Mouse (Mus musculus): Measurements from ENCODE around the gene Astn2. TPM values are rescaled to one million over a fixed set of nuclear protein-coding genes. Genes with fewer than 3 reads are reported as not detected.
A peak's percentile ranks its signal among the peaks of the same experiment; 100 is the strongest.

The Astn2 gene
- polyA plus RNA-seq, 1 experiment: not detected

GRCm38 (mm10) chr4:66242683-66243082 lies 161.7 kb downstream of the Astn2 start:
- H3K27me3 ChIP-seq (ENCODE audit: control insufficient read depth, insufficient read depth, insufficient read length): no peaks in the 10 kb centered on the region
- H3K4me2 ChIP-seq (ENCODE audit: low read depth): no peak overlapping the region
- H3ac ChIP-seq (ENCODE audit: control insufficient read depth, insufficient read length): no peak overlapping the region
- H3K36me3 ChIP-seq (ENCODE audit: control insufficient read depth, insufficient read depth): no peaks in the 10 kb centered on the region
- TF ChIP-seq MYOD1 (IDR thresholded peaks at IDR 0.05; ENCODE audit: control insufficient read depth in 1 of 3, insufficient read length in 2 of 3, low read depth in 2 of 3) (no peak), TCF12 (IDR thresholded peaks at IDR 0.05; ENCODE audit: insufficient read depth, poor library complexity, severe bottlenecking) (no peak), REST (IDR thresholded peaks at IDR 0.05; ENCODE audit: insufficient read depth, insufficient read length) (no peak), SRF (IDR thresholded peaks at IDR 0.05; ENCODE audit: control insufficient read depth, insufficient read length, low read depth) (no peak), TCF3 (IDR thresholded peaks at IDR 0.05; ENCODE audit: insufficient read length, low read depth) (no peak), CEBPB (IDR thresholded peaks at IDR 0.05; ENCODE audit: insufficient read depth, poor library complexity, severe bottlenecking) (no peak), POLR2A (IDR thresholded peaks at IDR 0.05; ENCODE audit: insufficient read length, low read depth) (no peak), USF1 (IDR thresholded peaks at IDR 0.05; ENCODE audit: low read depth) (no peak), MYOG (IDR thresholded peaks at IDR 0.05; ENCODE audit: control insufficient read depth in 1 of 3, insufficient read depth in 1 of 3, insufficient read length in 2 of 3, low read depth in 2 of 3) (no peak), POLR2AphosphoS2 (IDR thresholded peaks at IDR 0.05; ENCODE audit: insufficient read length, low read depth) (no peak), E2F4 (IDR thresholded peaks at IDR 0.05; ENCODE audit: insufficient read depth) (no peak), MAX (IDR thresholded peaks at IDR 0.05; ENCODE audit: low read depth) (no peak)
- no peak overlapping the region for H3K4me3 ChIP-seq
- H3K79me2 ChIP-seq (ENCODE audit: control insufficient read depth, insufficient read depth): no peaks in the 10 kb centered on the region

DNA sequence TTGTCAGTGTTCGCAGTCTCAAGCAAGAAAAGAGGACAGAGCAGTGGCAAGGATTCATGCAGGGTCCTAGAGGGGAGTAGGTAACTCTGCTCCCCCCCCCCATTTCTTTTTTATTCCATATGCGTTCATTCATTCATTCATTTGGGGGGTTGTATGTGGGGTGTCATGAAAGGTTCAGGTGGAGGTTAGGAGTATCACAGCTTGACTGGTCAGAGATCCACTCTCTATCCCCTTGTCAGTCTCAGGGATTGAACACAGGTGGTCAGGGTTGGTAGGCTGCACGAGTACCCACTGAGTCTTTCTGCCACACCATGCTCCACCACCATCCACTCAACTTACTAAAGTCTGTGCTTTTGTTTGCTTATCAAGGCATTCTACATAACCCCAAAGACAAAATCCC lies 171.6 kb downstream of the Astn2 start:
- H3K79me2 ChIP-seq (ENCODE audit: control insufficient read depth, insufficient read depth): no peaks in the 10 kb centered on the region
- no peak for TF ChIP-seq MYOD1 (IDR thresholded peaks at IDR 0.05; ENCODE audit: control insufficient read depth in 1 of 3, insufficient read length in 2 of 3, low read depth in 2 of 3)
- no peak for TF ChIP-seq TCF12 (IDR thresholded peaks at IDR 0.05; ENCODE audit: insufficient read depth, poor library complexity, severe bottlenecking)
- no peak for TF ChIP-seq CEBPB (IDR thresholded peaks at IDR 0.05; ENCODE audit: insufficient read depth, poor library complexity, severe bottlenecking)
- no peak for TF ChIP-seq USF1 (IDR thresholded peaks at IDR 0.05; ENCODE audit: low read depth)
- H3K4me3 ChIP-seq: no peak overlapping the region
- H3K27me3 ChIP-seq (ENCODE audit: control insufficient read depth, insufficient read depth, insufficient read length): no peaks in the 10 kb centered on the region
- H3K36me3 ChIP-seq (ENCODE audit: control insufficient read depth, insufficient read depth): no peaks in the 10 kb centered on the region
- no peak overlapping the region for H3ac ChIP-seq (ENCODE audit: control insufficient read depth, insufficient read length)
- H3K4me2 ChIP-seq (ENCODE audit: low read depth): no peak overlapping the region

- Histone ChIP-seq H3K4me3 (no peak overlapping the region), H3K4me2 (ENCODE audit: low read depth) (no peak overlapping the region), H3K79me2 (ENCODE audit: control insufficient read depth, insufficient read depth) (no peaks in the 10 kb centered on the region), H3ac (ENCODE audit: control insufficient read depth, insufficient read length) (no peak overlapping the region), H3K36me3 (ENCODE audit: control insufficient read depth, insufficient read depth) (no peaks in the 10 kb centered on the region), H3K27me3 (ENCODE audit: control insufficient read depth, insufficient read depth, insufficient read length) (no peaks in the 10 kb centered on the region)
- TF ChIP-seq MYOG (IDR thresholded peaks at IDR 0.05; ENCODE audit: control insufficient read depth in 1 of 3, insufficient read depth in 1 of 3, insufficient read length in 2 of 3, low read depth in 2 of 3) (no peak), TCF12 (IDR thresholded peaks at IDR 0.05; ENCODE audit: insufficient read depth, poor library complexity, severe bottlenecking) (no peak), CEBPB (IDR thresholded peaks at IDR 0.05; ENCODE audit: insufficient read depth, poor library complexity, severe bottlenecking) (no peak), MYOD1 (IDR thresholded peaks at IDR 0.05; ENCODE audit: control insufficient read depth in 1 of 3, insufficient read length in 2 of 3, low read depth in 2 of 3) (no peak), POLR2AphosphoS2 (IDR thresholded peaks at IDR 0.05; ENCODE audit: insufficient read length, low read depth) (no peak)
Observed at GRCm38 (mm10) chr4:66232350-66232749, 172.1 kb downstream of the Astn2 start.

DNA sequence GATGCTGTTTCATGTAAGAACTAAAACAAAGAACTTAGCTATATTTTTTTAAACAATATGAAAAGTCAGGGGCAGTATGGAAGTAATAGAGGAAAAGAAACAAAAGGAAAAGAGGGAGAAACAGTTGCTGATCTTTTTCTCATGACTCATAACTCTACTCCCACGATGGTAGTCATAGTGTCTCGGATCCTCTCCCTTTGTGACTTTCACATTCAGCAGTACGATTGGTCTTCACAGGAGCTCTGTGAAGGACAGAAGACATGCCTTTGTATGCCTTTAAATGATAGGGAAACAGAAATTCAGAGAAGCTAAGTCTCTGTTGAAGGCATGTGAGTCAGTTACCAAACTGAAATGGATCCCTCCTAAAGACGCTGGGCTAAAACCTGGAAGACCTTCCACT lies 173.7 kb downstream of the Astn2 start:
- H3K4me2 ChIP-seq (ENCODE audit: low read depth): peak overlapping the region; percentile 40
- H3K79me2 ChIP-seq (ENCODE audit: control insufficient read depth, insufficient read depth): no peaks in the 10 kb centered on the region
- H3K27me3 ChIP-seq (ENCODE audit: control insufficient read depth, insufficient read depth, insufficient read length): no peaks in the 10 kb centered on the region
- no peaks in the 10 kb centered on the region for H3K36me3 ChIP-seq (ENCODE audit: control insufficient read depth, insufficient read depth)
- no peak overlapping the region for H3K4me3 ChIP-seq
- H3ac ChIP-seq (ENCODE audit: control insufficient read depth, insufficient read length): no peak overlapping the region
- no peak for TF ChIP-seq SRF (IDR thresholded peaks at IDR 0.05; ENCODE audit: control insufficient read depth, insufficient read length, low read depth)

DNA sequence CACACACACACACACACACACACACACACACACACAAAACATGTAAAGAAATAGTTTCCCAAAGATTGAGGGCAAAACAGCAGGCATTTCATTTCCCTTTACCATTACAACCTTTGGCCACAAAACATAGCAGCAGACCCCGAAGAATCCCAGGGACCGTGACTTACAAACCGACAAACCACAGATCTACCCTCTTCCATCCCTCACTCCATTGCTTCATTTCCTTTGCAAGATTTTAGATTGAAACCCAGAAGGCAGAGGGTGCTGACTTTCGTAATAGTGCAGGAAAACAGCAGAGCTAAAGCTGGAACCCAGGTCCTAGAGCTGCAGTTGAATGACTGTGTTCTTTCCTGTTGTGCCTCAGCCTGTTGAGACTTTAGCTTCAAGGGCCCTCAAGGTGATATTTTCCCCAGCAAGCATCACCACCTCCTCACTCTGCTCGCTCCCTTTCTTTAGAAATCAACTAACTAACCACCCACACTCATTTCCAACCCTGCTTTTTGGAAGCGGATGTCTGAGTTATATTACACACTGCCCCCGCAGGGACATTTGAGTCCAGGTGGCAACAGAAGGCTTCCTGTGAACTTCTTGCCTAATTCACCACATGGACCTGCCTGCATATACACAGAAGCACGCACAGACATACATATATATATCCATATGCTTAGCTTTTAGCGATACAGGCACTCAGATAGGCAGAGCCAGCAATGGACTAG lies 181.7 kb downstream of the Astn2 start:
- H3K4me2 ChIP-seq (ENCODE audit: low read depth): no peak overlapping the region
- H3K79me2 ChIP-seq (ENCODE audit: control insufficient read depth, insufficient read depth): no peaks in the 10 kb centered on the region
- no peak for TF ChIP-seq POLR2A (IDR thresholded peaks at IDR 0.05; ENCODE audit: insufficient read length, low read depth)
- TF ChIP-seq REST (IDR thresholded peaks at IDR 0.05; ENCODE audit: insufficient read depth, insufficient read length): no peak
- no peak for TF ChIP-seq MYOD1 (IDR thresholded peaks at IDR 0.05; ENCODE audit: control insufficient read depth in 1 of 3, insufficient read length in 2 of 3, low read depth in 2 of 3)
- TF ChIP-seq TCF3 (IDR thresholded peaks at IDR 0.05; ENCODE audit: insufficient read length, low read depth): no peak
- TF ChIP-seq MAX (IDR thresholded peaks at IDR 0.05; ENCODE audit: low read depth): no peak
- TF ChIP-seq USF1 (IDR thresholded peaks at IDR 0.05; ENCODE audit: low read depth): no peak
- no peak for TF ChIP-seq E2F4 (IDR thresholded peaks at IDR 0.05; ENCODE audit: insufficient read depth)
- no peak for TF ChIP-seq CEBPB (IDR thresholded peaks at IDR 0.05; ENCODE audit: insufficient read depth, poor library complexity, severe bottlenecking)
- TF ChIP-seq POLR2AphosphoS2 (IDR thresholded peaks at IDR 0.05; ENCODE audit: insufficient read length, low read depth): no peak
- TF ChIP-seq SRF (IDR thresholded peaks at IDR 0.05; ENCODE audit: control insufficient read depth, insufficient read length, low read depth): no peak
- no peak for TF ChIP-seq MYOG (IDR thresholded peaks at IDR 0.05; ENCODE audit: control insufficient read depth in 1 of 3, insufficient read depth in 1 of 3, insufficient read length in 2 of 3, low read depth in 2 of 3)
- no peak for TF ChIP-seq TCF12 (IDR thresholded peaks at IDR 0.05; ENCODE audit: insufficient read depth, poor library complexity, severe bottlenecking)
- no peaks in the 10 kb centered on the region for H3K27me3 ChIP-seq (ENCODE audit: control insufficient read depth, insufficient read depth, insufficient read length)
- H3K36me3 ChIP-seq (ENCODE audit: control insufficient read depth, insufficient read depth): no peaks in the 10 kb centered on the region
- H3K4me3 ChIP-seq: no peak overlapping the region
- no peak overlapping the region for H3ac ChIP-seq (ENCODE audit: control insufficient read depth, insufficient read length)

All from myocyte (in vitro differentiated cells).